Mouse (Mus musculus) midbrain, embryonic 15.5 days (tissue): Measurements from ENCODE around the gene Gtf2b. TPM values are rescaled to one million over a fixed set of nuclear protein-coding genes. Genes with fewer than 3 reads are reported as not detected.
A peak's percentile ranks its signal among the peaks of the same experiment; 100 is the strongest.

ENCODE experiments used
- ATAC-seq: fragments of 200-750 bp; cut with Nextera tagmentation; replicated peaks from 2 replicates; pipeline ENCODE4 v1.8.0; 2017; ENCODE audit warnings: moderate TSS enrichment
- H3K27ac ChIP-seq: fragments of 300-500 bp; sonication (generic); 2 replicates; pipeline ENCODE4 v1.5.1; 2015; ENCODE audit warnings: mild to moderate bottlenecking, inconsistent platforms
- H3K27me3 ChIP-seq: fragments of 300-500 bp; sonication (generic); replicated peaks from 2 replicates; pipeline ENCODE4 v1.6.1; 2015; ENCODE audit warnings: inconsistent platforms
- H3K36me3 ChIP-seq: fragments of 300-500 bp; sonication (generic); replicated peaks from 2 replicates; pipeline ENCODE4 v1.6.1; 2015; ENCODE audit warnings: inconsistent platforms
- H3K4me1 ChIP-seq: fragments of 300-500 bp; sonication (generic); 2 replicates; pipeline ENCODE4 v1.6.1; 2015; ENCODE audit warnings: inconsistent platforms
- H3K4me2 ChIP-seq: fragments of 300-500 bp; sonication (generic); 2 replicates; pipeline ENCODE4 v1.6.1; 2015; ENCODE audit warnings: inconsistent platforms, mild to moderate bottlenecking, moderate library complexity
- H3K4me3 ChIP-seq: fragments of 300-500 bp; sonication (generic); 2 replicates; pipeline ENCODE4 v1.5.1; 2015; ENCODE audit warnings: mild to moderate bottlenecking, inconsistent platforms
- H3K9ac ChIP-seq: fragments of 300-500 bp; sonication (generic); 2 replicates; pipeline ENCODE4 v1.6.1; 2015; ENCODE audit warnings: mild to moderate bottlenecking, inconsistent platforms
- H3K9me3 ChIP-seq: fragments of 300-500 bp; sonication (generic); 2 replicates; pipeline ENCODE4 v1.6.1; 2016; ENCODE audit warnings: inconsistent platforms
- WGBS: fragments of 180-500 bp; shearing (Covaris S2); methylation state at CpG from one replicate; pipeline ENCODE4 v1.1.7; 2015; ENCODE audit warnings: mixed read lengths; 5-methylcytosine and 5-hydroxymethylcytosine counted together
- polyA plus RNA-seq: library from polyadenylated mRNA; unstranded; fragments of >200 nt; fragmentation: Nextera tagmentation; extraction: Ambion mirVana; gene quantifications from 2 replicates; pipeline ENCODE4 v1.2.1, GENCODE M21; 2015

Gtf2b gene
- polyA plus RNA-seq = 78.0 and 80.6 TPM in 2 replicates

GRCm38 (mm10) chr3:142764995-142765777, at the start of gene Gtf2b:
Gene Gtf2b, plus strand, starts transcription at chr3:142765045.
- no peaks in the 10 kb centered on the region for H3K27me3 ChIP-seq
- no peaks in the 10 kb centered on the region for H3K9me3 ChIP-seq
- H3K27ac ChIP-seq = peak within 1 kb of the TSS; percentile 80
- no peaks in the 10 kb centered on the region for H3K36me3 ChIP-seq
- peak within 1 kb of the TSS; percentile 82 for H3K9ac ChIP-seq
- ATAC-seq = peak; percentile 99
- H3K4me3 ChIP-seq = peak within 1 kb of the TSS; percentile 93
- H3K4me1 ChIP-seq = peaks cover 20% of the 10 kb centered on the region
- under 1% methylated on average over 64 of the region's 64 CpGs for WGBS
- H3K4me2 ChIP-seq = peak within 1 kb of the TSS; percentile 77

DNA sequence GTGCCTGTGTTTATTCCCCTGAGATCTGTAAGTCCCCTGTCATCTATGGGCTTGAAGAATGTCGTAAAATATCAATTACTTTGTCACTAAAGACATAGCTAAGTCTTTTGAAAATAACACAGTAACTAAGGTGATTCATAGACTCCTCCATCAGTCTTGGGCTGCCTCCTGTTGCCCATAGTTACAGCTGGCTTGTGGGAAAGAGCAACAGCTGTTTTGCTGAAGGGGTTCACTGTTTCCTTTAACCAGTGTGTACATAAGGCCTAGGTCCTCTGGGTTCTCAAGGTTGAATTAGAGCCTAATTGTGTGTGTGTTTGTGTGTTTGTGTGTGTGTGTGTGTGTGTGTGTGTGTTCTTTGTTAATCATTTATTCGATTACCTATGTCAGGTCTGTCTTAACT, 39.4 kb upstream of the Gtf2b start:
- Histone ChIP-seq H3K9ac (no peak overlapping the region), H3K4me2 (no peak overlapping the region), H3K4me1 (no peaks in the 10 kb centered on the region), H3K36me3 (no peaks in the 10 kb centered on the region), H3K9me3 (no peaks in the 10 kb centered on the region), H3K27me3 (no peaks in the 10 kb centered on the region), H3K27ac (no peak overlapping the region), H3K4me3 (no peak overlapping the region)
- 68% methylated on average over 2 of the region's 2 CpGs for WGBS
- ATAC-seq = peak; percentile 66

GRCm38 (mm10) chr3:142725969-142726672, 38.7 kb upstream of the Gtf2b start:
- H3K27me3 ChIP-seq = no peaks in the 10 kb centered on the region
- WGBS = 88% methylated on average over 22 of the region's 22 CpGs
- no peak overlapping the region for H3K4me2 ChIP-seq
- H3K36me3 ChIP-seq = no peaks in the 10 kb centered on the region
- H3K9me3 ChIP-seq = no peaks in the 10 kb centered on the region
- no peak overlapping the region for H3K9ac ChIP-seq
- no peaks in the 10 kb centered on the region for H3K4me1 ChIP-seq
- ATAC-seq = no peak
- H3K27ac ChIP-seq = no peak overlapping the region
- H3K4me3 ChIP-seq = no peak overlapping the region

DNA sequence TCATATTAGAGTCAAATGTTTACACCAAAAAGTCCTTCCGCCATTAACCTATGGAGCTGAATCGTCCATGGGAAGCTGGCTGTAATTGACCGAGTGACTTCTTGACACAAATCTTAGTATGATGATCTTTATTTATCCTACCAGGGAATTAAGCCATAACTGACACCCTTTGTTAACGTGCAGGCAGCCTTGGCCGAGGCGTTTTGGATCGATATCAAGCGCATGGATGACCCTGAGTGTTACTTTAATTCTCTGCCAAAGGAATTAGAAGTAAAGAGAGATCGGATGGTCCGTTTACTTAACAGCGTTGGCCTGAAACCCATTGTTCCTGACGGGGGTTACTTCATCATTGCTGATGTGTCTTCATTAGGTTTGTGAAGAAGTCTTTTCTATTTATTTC, 30.6 kb upstream of the Gtf2b start:
- H3K36me3 ChIP-seq = no peaks in the 10 kb centered on the region
- H3K4me1 ChIP-seq = no peaks in the 10 kb centered on the region
- no peak overlapping the region for H3K9ac ChIP-seq
- H3K4me2 ChIP-seq = no peak overlapping the region
- H3K27ac ChIP-seq = no peak overlapping the region
- no peak overlapping the region for H3K4me3 ChIP-seq
- H3K9me3 ChIP-seq = no peaks in the 10 kb centered on the region
- no peaks in the 10 kb centered on the region for H3K27me3 ChIP-seq
- WGBS = 51% methylated on average over 12 of the region's 12 CpGs
- no peak for ATAC-seq

- Histone ChIP-seq H3K36me3 (no peaks in the 10 kb centered on the region), H3K4me3 (no peak overlapping the region), H3K27ac (no peak overlapping the region), H3K9me3 (no peaks in the 10 kb centered on the region), H3K4me2 (no peak overlapping the region), H3K27me3 (no peaks in the 10 kb centered on the region), H3K4me1 (no peaks in the 10 kb centered on the region), H3K9ac (no peak overlapping the region)
- 82% methylated on average over 7 of the region's 7 CpGs for WGBS
- no peak for ATAC-seq
These were observed 23.9 kb upstream of the Gtf2b start for GRCm38 (mm10) chr3:142740896-142741295.

- Histone ChIP-seq H3K27ac (no peak overlapping the region), H3K36me3 (no peaks in the 10 kb centered on the region), H3K9ac (no peak overlapping the region), H3K9me3 (no peaks in the 10 kb centered on the region), H3K4me3 (no peak overlapping the region), H3K27me3 (no peaks in the 10 kb centered on the region), H3K4me2 (no peak overlapping the region), H3K4me1 (no peaks in the 10 kb centered on the region)
- ATAC-seq = peak; percentile 52; the same call in 1 of the 2 replicates
- 61% methylated on average over 21 of the region's 21 CpGs for WGBS
These were observed 20.6 kb upstream of the Gtf2b start for GRCm38 (mm10) chr3:142743973-142744898.

DNA sequence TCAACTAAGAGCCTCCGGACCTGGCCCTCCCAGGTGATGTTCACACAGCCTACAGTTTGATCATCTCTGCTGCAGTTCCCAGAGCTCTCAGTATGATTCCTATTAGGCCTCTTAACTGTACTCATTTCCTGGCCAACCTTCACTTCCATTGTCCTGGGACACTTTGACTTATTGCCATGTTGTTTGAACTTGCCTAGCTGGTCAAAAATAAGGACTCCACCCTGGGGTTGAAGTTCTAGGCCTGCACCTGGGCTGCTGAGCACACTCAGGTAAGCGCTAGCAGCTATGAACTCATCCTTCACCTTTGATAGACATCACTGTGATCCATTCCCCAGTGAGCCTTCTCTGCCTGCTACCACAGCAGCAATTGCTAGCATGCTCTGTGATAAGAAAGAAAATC, 19.8 kb upstream of the Gtf2b start:
- Histone ChIP-seq H3K27ac (no peak overlapping the region), H3K9me3 (no peaks in the 10 kb centered on the region), H3K27me3 (no peaks in the 10 kb centered on the region), H3K9ac (no peak overlapping the region), H3K4me2 (no peak overlapping the region), H3K4me3 (no peak overlapping the region), H3K4me1 (no peaks in the 10 kb centered on the region), H3K36me3 (no peaks in the 10 kb centered on the region)
- no peak for ATAC-seq
- WGBS = 97% methylated on average over 2 of the region's 2 CpGs

GRCm38 (mm10) chr3:142747673-142748072, 17.2 kb upstream of the Gtf2b start:
- no peaks in the 10 kb centered on the region for H3K36me3 ChIP-seq
- no peak overlapping the region for H3K27ac ChIP-seq
- ATAC-seq = no peak
- no peaks in the 10 kb centered on the region for H3K4me1 ChIP-seq
- 98% methylated on average over 7 of the region's 7 CpGs for WGBS
- no peak overlapping the region for H3K4me3 ChIP-seq
- H3K9ac ChIP-seq = no peak overlapping the region
- no peak overlapping the region for H3K4me2 ChIP-seq
- H3K9me3 ChIP-seq = no peaks in the 10 kb centered on the region
- no peaks in the 10 kb centered on the region for H3K27me3 ChIP-seq

DNA sequence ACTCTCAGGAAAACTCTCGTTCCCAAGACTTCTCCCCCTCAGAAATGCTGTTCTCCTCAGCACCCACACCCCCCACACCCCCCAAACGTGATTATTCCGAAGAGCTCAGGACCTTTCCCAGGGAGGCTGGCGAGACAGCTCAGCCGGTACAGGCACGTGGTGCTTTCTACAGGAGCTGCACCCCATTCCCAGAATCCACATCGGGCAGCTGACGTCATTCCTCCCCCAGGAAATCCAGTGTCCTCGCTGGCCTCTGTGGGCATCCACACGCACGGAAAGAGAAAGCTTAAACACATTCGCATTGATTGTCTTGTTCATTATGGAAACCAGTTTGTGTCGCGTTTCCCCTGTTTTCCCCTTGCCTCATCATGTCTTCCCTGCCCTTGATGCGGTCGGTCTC, 15.7 kb upstream of the Gtf2b start:
- Histone ChIP-seq H3K27ac (no peak overlapping the region), H3K9ac (no peak overlapping the region), H3K4me1 (no peaks in the 10 kb centered on the region), H3K4me2 (no peak overlapping the region), H3K36me3 (no peaks in the 10 kb centered on the region), H3K4me3 (no peak overlapping the region), H3K27me3 (no peaks in the 10 kb centered on the region), H3K9me3 (no peaks in the 10 kb centered on the region)
- 83% methylated on average over 16 of the region's 16 CpGs for WGBS
- ATAC-seq = no peak

GRCm38 (mm10) chr3:142755132-142755867, 9.5 kb upstream of the Gtf2b start:
- ATAC-seq = peak; percentile 66
- H3K4me2 ChIP-seq = peak overlapping the region; percentile 11; the same call in 1 of the 2 replicates

DNA sequence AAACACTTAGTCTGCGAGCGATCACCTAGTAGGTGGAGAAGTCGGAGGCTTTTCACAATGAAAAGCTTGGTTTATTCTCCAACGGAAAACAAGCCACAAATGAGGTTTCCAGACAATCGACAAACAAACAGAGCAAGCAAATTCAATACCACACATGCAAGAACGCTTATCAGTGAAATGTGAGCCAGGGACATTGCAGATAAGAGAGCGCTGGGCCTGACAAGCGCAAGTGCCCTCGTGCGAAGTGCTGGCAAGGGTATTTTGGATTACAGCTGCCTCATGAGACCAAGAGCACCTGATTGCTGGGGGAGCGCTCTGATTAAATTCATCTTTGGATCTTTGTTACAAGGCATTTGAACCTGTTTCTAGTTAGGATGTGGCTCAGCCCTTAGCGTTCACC, 7.0 kb upstream of the Gtf2b start:
- ATAC-seq = no peak
- Histone ChIP-seq H3K4me3 (no peak overlapping the region), H3K9ac (no peak overlapping the region), H3K9me3 (no peaks in the 10 kb centered on the region), H3K27me3 (no peaks in the 10 kb centered on the region), H3K4me1 (no peaks in the 10 kb centered on the region), H3K36me3 (no peaks in the 10 kb centered on the region), H3K27ac (no peak overlapping the region), H3K4me2 (no peak overlapping the region)
- 60% methylated on average over 12 of the region's 12 CpGs for WGBS

More at GRCm38 (mm10) chr3:142755132-142755867, 9.5 kb upstream of the Gtf2b start:
- Histone ChIP-seq H3K9me3 (no peaks in the 10 kb centered on the region), H3K36me3 (no peaks in the 10 kb centered on the region), H3K9ac (no peak overlapping the region), H3K27me3 (no peaks in the 10 kb centered on the region), H3K4me1 (no peaks in the 10 kb centered on the region), H3K27ac (peak overlapping the region; percentile 4; the same call in 1 of the 2 replicates), H3K4me3 (no peak overlapping the region)
- WGBS = 69% methylated on average over 18 of the region's 18 CpGs
